Mouse (Mus musculus) left cerebral cortex, adult 18-20 months (tissue): ENCODE results near the gene Xkr7. TPM values are rescaled to one million over a fixed set of nuclear protein-coding genes. Genes with fewer than 3 reads are reported as not detected.

Experiments
- DNase-seq, 2 experiments: peaks; one replicate each; pipeline ENCODE4 v3.0.0; 2021 to 2022; ENCODE audit warnings: low spot score in 2 of 2, mixed read lengths in 1 of 2
- long read RNA-seq, 2 experiments: library from polyadenylated mRNA; stranded (forward); transcript quantifications; one replicate each; pipeline ENCODE4 v2.0.0; 2021
- total RNA-seq, 2 experiments: library from RNA; stranded (reverse); gene quantifications; 2 replicates each; pipeline ENCODE4 v1.2.3; 2021

Xkr7 gene
- 1 to 10 TPM; 5.6 to 6.9 TPM for total RNA-seq
- long read RNA-seq, experiment 1 = 0 reads
- long read RNA-seq, experiment 2 = 0 reads

GRCm38 (mm10) chr2:153031126-153032082, at the start of gene Xkr7:
Gene Xkr7 (plus strand): TSS chr2:153031852.
- peak in 1 of 2 experiments; percentile 31 for DNase-seq

GRCm38 (mm10) chr2:152985582-152985981, 46.1 kb upstream of the Xkr7 start:
- DNase-seq = no peak

GRCm38 (mm10) chr2:152991529-152991928, 40.1 kb upstream of the Xkr7 start:
- no peak for DNase-seq

GRCm38 (mm10) chr2:152997046-152997445, 34.6 kb upstream of the Xkr7 start:
- no peak for DNase-seq

- no peak for DNase-seq
These were observed 29.0 kb upstream of the Xkr7 start for GRCm38 (mm10) chr2:153002492-153003248.

- no peak for DNase-seq
These were observed 27.8 kb upstream of the Xkr7 start for GRCm38 (mm10) chr2:153003681-153004338.

- no peak for DNase-seq
These were observed 25.7 kb upstream of the Xkr7 start for GRCm38 (mm10) chr2:153005981-153006380.

GRCm38 (mm10) chr2:153009192-153009973, 22.3 kb upstream of the Xkr7 start:
- no peak for DNase-seq

- DNase-seq = peak; percentile 36 to 48
These were observed 17.7 kb upstream of the Xkr7 start for GRCm38 (mm10) chr2:153013724-153014515.

GRCm38 (mm10) chr2:153014758-153015593, 16.7 kb upstream of the Xkr7 start, which contains the start of gene Pdrg1:
Gene Pdrg1 (minus strand): TSS chr2:153015427.
- peak; percentile 95 to 97 for DNase-seq

GRCm38 (mm10) chr2:153015804-153016203, 15.8 kb upstream of the Xkr7 start:
- no peak for DNase-seq

- DNase-seq = no peak
These were observed 14.9 kb upstream of the Xkr7 start for GRCm38 (mm10) chr2:153016786-153017185.

GRCm38 (mm10) chr2:153019355-153019754, 12.3 kb upstream of the Xkr7 start:
- DNase-seq = no peak

- DNase-seq = no peak
These were observed 10.5 kb upstream of the Xkr7 start for GRCm38 (mm10) chr2:153021163-153021562.

- peak in 1 of 2 experiments; percentile 30 for DNase-seq
These were observed 8.8 kb upstream of the Xkr7 start for GRCm38 (mm10) chr2:153022855-153023254.

- DNase-seq = no peak
These were observed 5.6 kb upstream of the Xkr7 start for GRCm38 (mm10) chr2:153026052-153026451.

- no peak for DNase-seq
These were observed 4.2 kb upstream of the Xkr7 start for GRCm38 (mm10) chr2:153027501-153027900.

- DNase-seq = no peak
These were observed 1.2 kb upstream of the Xkr7 start for GRCm38 (mm10) chr2:153030422-153030821.
